Mouse (Mus musculus): Measurements from ENCODE around the gene Haspin.
"Not testable (repeated sequence)": the region's sequence is repeated elsewhere in the genome, so short reads cannot be mapped to it uniquely, and the experiment has no call there.

Gene Haspin

DNA sequence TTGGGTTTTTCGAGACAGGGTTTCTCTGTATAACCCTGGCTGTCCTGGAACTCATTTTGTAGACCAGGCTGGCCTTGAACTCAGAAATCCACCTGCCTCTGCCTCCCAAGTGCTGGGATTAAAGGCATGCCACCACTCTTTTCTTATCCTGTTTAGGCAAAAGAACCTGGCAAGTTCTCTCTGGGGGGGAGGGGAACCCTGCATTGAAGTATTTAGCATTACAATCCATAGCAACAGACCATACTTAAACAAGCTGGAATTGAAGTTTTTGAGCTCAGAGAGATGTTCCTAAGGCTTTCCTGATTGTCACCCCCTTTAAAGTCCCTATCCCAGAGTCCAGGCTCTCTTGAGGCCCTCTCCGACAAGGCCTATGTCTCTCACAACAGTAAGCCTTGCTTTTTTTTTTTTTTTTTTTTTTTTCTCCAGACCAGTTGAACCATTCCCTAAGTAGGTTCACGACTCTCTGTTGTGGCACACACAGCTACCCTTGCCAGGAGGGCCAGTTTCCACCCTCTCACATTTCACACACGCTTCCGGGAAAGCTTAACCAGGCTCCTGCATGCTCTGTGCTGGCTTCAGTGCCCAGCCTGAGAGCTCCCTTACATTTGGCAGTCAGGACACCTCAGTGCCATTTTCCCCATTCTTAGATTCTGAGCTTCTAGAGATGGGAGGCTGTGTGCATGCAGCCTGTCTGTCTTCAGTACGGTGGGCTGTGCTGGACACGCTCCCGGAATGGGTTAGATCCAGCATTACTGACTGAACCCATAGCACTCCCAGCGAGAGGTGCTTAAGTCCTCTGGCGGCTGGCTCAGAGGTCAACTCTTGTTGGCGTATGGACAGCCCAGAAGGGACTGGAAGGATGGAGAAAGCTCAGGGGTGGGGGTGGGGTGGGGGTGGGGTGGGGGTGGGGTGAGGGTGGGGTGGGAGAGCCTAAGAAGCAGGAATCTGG lies 8.2 kb upstream of the Haspin start:
- DNase-seq (ENCODE audit: extremely low read depth, insufficient read length, low spot score): no peak

DNA sequence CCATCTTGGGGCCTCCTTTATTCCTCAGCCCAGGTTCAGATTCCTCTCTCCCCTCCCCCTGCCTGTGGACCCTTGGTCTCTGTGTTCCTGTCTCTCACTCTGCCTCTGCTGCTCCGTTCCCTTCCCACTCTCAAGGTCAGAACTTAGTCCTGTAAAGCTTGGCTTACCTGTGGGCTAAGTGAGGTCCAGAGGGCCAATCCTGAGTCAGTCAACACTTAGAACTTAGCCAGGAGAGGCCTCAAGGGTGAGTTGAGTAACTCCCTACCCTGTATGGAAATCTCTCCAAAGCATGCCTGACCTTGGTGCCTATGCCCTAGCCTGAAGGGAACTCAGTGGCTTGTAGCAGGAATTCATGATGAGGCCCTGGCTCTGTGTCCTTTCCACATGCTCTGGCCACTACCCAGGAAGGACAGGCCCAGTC lies 6.2 kb upstream of the Haspin start:
- no peak for DNase-seq (ENCODE audit: extremely low read depth, insufficient read length, low spot score)

- no peak for DNase-seq (ENCODE audit: extremely low read depth, insufficient read length, low spot score)
These were observed 978 bp downstream of the Haspin start for GRCm38 (mm10) chr11:73137116-73137515.

GRCm38 (mm10) chr11:73136587-73136986 lies 1.5 kb downstream of the Haspin start:
- DNase-seq (ENCODE audit: extremely low read depth, insufficient read length, low spot score): no peak

DNA sequence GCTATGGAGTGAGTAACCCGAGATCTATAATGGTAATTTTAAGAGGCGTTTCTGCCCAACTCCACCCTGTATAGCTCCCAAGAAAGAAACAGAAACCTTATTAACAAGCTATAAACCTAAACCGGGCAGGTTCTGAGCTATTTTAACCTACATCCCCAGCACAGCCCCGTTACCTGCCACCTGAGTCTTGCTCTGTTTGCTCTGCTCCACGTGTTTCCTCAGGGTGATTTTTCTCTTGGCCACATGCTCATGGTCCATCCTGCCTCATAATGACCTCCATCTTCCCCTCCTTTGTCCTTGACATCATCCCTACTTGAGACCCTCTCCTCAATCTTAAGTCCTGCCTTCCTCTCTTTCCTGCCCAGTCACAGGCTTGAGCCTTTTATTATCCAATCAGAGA lies 3.9 kb downstream of the Haspin start:
- DNase-seq (ENCODE audit: extremely low read depth, insufficient read length, low spot score): no peak

- DNase-seq (ENCODE audit: extremely low read depth, insufficient read length, low spot score): no peak
These were observed 5.1 kb downstream of the Haspin start for GRCm38 (mm10) chr11:73132999-73133398.

DNA sequence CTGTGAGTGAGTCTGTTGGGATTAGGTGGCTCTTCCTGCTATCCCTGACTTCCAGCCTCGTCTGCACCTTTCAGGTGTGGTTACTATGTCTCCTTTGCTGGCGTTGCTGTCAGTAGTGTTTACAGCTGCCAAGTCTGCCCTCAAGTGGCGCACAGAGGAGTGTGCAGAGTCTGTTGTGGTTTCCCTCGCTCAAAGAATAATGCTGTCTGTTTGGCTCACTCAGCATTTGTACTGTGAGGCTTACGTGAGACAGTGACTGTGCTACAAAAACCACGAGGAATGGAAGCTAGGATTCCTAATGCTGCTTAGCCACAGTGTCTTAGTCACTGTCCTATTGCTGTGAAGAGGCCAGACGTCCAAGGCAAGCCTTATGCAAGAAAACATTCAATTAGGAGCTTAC lies 7.1 kb downstream of the Haspin start:
- DNase-seq (ENCODE audit: extremely low read depth, insufficient read length, low spot score): peak; percentile 40

DNA sequence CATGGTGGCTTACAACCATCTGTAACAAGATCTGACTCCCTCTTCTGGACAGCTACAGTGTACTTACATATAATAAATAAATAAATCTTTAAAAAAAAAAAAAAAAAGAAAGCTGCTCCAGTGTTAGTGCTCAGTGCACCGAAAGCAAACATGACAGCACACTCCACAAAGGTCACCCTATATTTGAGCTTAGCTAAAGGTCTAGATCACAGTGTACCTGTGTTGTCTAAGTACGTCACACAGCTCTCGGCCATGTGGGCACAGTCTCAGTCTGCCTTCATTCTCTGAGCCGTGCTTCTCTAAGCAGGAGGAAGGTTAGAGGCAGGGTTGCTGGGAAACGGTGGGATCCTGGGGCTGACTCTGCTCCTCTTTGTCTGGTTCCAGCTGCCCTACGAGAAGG lies 11.6 kb downstream of the Haspin start:
- DNase-seq (ENCODE audit: extremely low read depth, insufficient read length, low spot score): no peak

GRCm38 (mm10) chr11:73111414-73111813 lies 26.7 kb downstream of the Haspin start:
- DNase-seq (ENCODE audit: extremely low read depth, insufficient read length, low spot score): no peak

GRCm38 (mm10) chr11:73109941-73110340 lies 28.2 kb downstream of the Haspin start:
- DNase-seq (ENCODE audit: extremely low read depth, insufficient read length, low spot score): no peak

DNA sequence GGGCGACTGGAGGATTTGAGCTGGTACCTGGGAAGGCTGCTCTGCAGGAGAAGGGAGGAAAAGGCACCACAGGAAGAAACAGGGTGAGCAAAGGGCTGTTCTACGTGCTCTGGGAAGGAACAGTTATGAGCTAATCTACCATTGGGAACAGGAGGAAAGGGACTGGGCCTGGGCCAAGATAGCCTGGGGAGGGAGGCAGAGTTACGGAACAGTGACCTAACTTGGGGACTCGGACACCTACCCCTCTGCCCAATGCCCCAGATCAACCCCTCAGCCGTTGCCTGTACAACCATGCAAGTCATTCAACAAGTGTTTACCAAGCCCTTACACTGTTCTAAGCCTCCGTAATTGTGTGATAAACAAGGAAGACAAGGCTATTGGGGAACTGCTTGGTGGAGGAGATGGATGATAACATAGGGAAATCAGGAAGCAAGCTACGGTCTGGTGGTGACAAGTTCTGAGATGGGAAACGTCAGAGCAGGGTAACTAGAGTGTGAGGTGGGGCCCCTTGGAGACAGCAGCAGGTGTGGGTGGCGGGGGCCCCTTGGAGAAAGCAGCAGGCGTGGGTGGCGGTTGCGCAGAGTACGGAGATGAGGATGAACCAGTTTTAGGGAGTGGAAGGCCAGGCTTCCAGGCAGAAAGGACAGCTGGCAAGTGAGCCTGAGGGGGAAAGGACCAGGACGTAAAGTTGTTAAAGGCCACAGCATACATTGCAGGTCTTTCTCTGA lies 29.0 kb downstream of the Haspin start:
- no peak for DNase-seq (ENCODE audit: extremely low read depth, insufficient read length, low spot score)

GRCm38 (mm10) chr11:73108195-73108897 lies 29.7 kb downstream of the Haspin start:
- peak; percentile 38 for DNase-seq (ENCODE audit: extremely low read depth, insufficient read length, low spot score)

DNA sequence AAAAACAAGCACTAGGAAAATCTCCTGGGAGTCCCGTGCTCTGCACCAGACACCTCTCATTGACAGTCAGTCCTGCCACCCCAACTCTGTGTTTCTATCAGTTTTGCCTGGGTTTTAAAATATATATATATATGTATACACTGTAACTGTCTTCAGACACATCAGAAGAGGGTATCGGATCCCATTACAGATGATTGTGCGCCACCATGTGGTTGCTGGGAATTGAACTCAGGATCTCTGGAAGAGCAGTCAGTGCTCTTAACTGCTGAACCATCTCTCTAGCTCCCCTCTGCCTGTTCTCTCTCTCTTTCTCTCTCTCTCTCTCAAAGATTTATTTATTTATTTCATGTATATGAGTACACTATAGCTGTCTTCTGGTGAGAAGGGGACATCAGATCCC lies 30.7 kb downstream of the Haspin start:
- not testable (repeated sequence) for DNase-seq (ENCODE audit: extremely low read depth, insufficient read length, low spot score)

- no peak for DNase-seq (ENCODE audit: extremely low read depth, insufficient read length, low spot score)
These were observed 32.8 kb downstream of the Haspin start for GRCm38 (mm10) chr11:73105246-73105645.

DNA sequence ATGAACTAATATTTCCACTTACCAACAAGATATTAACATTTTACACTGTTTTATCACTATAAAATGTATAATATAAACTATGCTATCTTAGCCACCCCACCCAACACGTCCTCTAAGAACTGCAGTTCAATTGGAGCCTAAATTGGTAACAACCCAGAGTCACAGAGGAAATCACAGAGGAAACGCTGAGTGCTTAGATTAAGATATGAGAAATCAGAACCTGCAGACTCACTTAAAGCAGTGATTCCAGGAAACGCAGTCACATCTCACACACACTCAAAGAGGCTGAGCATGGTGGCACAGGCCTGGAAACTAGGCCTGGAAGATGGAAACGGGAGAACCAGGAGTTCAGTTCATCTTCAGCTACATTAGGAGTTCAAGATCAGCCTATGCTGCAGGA lies 36.8 kb downstream of the Haspin start:
- no peak for DNase-seq (ENCODE audit: extremely low read depth, insufficient read length, low spot score)

DNA sequence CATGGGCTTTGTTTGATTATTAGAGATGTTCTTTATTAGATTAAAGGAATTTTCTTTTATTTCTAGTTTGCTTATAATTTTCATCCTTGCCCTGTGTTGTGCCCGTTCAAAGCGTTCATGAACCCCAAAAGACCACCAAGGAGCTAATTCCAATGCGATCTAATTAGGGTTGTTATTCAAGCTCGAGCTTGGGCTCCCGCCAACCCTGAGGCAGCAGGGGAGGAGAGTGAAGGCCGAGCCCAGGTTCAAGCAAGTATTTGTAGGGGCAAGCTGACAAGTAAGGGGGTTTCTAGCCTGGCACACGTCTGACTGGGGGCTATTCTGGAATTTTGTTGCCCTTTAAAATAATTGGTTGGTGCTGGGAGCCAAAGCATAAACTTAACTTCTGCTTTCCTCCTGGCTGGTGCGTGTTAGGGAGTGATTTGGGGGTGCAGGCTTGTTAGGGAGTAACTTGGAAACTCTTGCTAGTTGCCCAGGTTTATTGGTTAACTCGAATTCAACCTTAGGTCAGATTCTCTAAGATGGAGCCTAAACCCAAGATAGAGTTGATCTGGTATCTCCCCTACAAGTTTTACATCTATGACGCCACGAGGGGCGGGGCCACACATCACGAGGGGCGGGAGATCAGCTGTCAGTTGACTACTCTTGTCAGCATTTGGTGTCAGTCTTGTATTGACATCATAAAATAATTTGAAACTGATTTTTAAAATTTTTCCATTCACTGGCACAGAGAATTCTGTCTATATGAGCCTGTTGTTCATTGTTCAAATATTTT lies 37.9 kb downstream of the Haspin start:
- no peak for DNase-seq (ENCODE audit: extremely low read depth, insufficient read length, low spot score)

- DNase-seq (ENCODE audit: extremely low read depth, insufficient read length, low spot score): no peak
These were observed 39.2 kb downstream of the Haspin start for GRCm38 (mm10) chr11:73098860-73099259.

GRCm38 (mm10) chr11:73094231-73094995 lies 43.7 kb downstream of the Haspin start:
- no peak for DNase-seq (ENCODE audit: extremely low read depth, insufficient read length, low spot score)

GRCm38 (mm10) chr11:73092877-73093276 lies 45.2 kb downstream of the Haspin start:
- DNase-seq (ENCODE audit: extremely low read depth, insufficient read length, low spot score): peak; percentile 16

DNA sequence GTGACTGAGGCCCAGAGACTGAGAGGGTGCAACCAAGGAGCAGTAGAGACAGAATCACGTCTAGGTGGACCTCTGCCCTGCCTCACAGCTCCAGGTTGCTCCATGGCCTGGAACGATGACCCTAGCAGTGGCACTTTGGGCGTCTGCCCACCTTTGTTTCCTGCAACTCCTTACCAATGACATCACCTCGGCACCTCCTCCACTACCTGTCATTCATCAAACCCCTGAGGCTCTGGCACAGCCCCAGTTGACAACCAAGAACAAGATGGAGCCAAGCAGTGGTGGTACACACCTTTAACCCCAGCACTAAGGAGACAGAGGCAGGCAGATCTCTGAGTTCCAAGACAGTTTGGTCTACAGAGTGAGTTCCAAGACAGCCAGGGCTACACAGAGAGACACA lies 46.0 kb downstream of the Haspin start:
- no peak for DNase-seq (ENCODE audit: extremely low read depth, insufficient read length, low spot score)

All from 3134 (cell line).